Mouse (Mus musculus) midbrain, embryonic 11.5 days (tissue): ENCODE measurements around the gene Rbm20. TPM values are rescaled to one million over a fixed set of nuclear protein-coding genes. Genes with fewer than 3 reads are reported as not detected.
"Not testable (repeated sequence)": the region's sequence is repeated elsewhere in the genome, so short reads cannot be mapped to it uniquely, and the experiment has no call there.

Experiments
- ATAC-seq: fragments of 200-750 bp; cut with Nextera tagmentation; 2 replicates; pipeline ENCODE4 v1.8.0; 2017; ENCODE audit warnings: moderate TSS enrichment, moderate library complexity; ENCODE audit not compliant: low FRiP score
- DNase-seq: peaks from one replicate; pipeline ENCODE4 v3.0.0; 2015; ENCODE audit warnings: low spot score; ENCODE audit errors: missing footprints
- H3K27ac ChIP-seq: fragments of 300-500 bp; sonication (generic); 2 replicates; pipeline ENCODE4 v1.5.1; 2014; ENCODE audit warnings: low read depth, low read length
- H3K27me3 ChIP-seq: fragments of 300-500 bp; sonication (generic); 2 replicates; pipeline ENCODE4 v1.6.1; 2014; ENCODE audit warnings: mild to moderate bottlenecking, low read length, moderate library complexity, mixed read lengths; ENCODE audit not compliant: control insufficient read depth, insufficient read depth
- H3K36me3 ChIP-seq: fragments of 300-500 bp; sonication (generic); 2 replicates; pipeline ENCODE4 v1.6.1; 2014; ENCODE audit warnings: mild to moderate bottlenecking, low read length, moderate library complexity, mixed read lengths; ENCODE audit not compliant: control insufficient read depth, insufficient read depth
- H3K4me1 ChIP-seq: fragments of 300-500 bp; sonication (generic); 2 replicates; pipeline ENCODE4 v1.6.1; 2014; ENCODE audit warnings: low read length; ENCODE audit not compliant: control insufficient read depth, insufficient read depth
- H3K4me2 ChIP-seq: fragments of 300-500 bp; sonication (generic); 2 replicates; pipeline ENCODE4 v1.6.1; 2014; ENCODE audit warnings: mild to moderate bottlenecking, moderate library complexity
- H3K4me3 ChIP-seq: fragments of 300-500 bp; sonication (generic); 2 replicates; pipeline ENCODE4 v1.5.1; 2014; ENCODE audit warnings: low read depth, low read length
- H3K9ac ChIP-seq: fragments of 300-500 bp; sonication (generic); 2 replicates; pipeline ENCODE4 v1.6.1; 2014; ENCODE audit warnings: low read length
- H3K9me3 ChIP-seq: fragments of 300-500 bp; sonication (generic); 2 replicates; pipeline ENCODE4 v1.6.1; 2016; ENCODE audit warnings: low read length; ENCODE audit not compliant: control insufficient read depth
- WGBS: fragments of 180-500 bp; shearing (Covaris S2); extraction: QIAGEN DNeasy Blood & Tissue Kit; methylation state at CpG from one replicate; pipeline ENCODE4 v1.1.7; 2014; 5-methylcytosine and 5-hydroxymethylcytosine counted together
- polyA plus RNA-seq: library from polyadenylated mRNA; unstranded; fragments of >200 nt; fragmentation: Nextera tagmentation; extraction: Ambion mirVana; gene quantifications from 2 replicates; pipeline ENCODE4 v1.2.1, GENCODE M21; 2014

Gene Rbm20
- polyA plus RNA-seq, 1 experiment from 2014 or later: 1.0 TPM

- not testable (repeated sequence) for DNase-seq, H3K27me3 ChIP-seq, H3K4me2 ChIP-seq, H3K27ac ChIP-seq, H3K9me3 ChIP-seq, ATAC-seq, H3K9ac ChIP-seq, H3K36me3 ChIP-seq, H3K4me3 ChIP-seq
- peaks cover 11% of the 10 kb centered on the region; the same call in 1 of the 2 replicates for H3K4me1 ChIP-seq
These were observed 229.6 kb downstream of the Rbm20 start for GRCm38 (mm10) chr19:53906703-53907070.

DNA sequence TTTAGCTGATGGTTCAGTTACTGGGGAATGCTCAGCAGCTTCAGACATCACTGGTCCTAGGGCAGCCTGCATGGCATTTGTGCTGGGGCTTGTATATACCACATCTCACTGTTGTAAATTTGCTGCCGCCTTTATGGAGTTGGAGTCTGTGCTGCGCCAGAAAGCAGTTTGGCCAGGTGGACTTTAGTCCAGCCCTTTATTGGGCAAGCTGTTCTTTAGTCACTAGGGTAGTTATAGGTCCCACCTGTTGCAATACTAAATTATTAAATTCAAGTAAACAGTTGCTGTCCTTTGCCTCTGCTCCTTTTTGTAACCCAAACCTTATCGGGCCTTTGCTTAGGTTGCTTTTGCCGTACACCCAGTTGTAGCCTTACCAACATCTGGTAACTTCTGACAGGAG, 237.8 kb downstream of the Rbm20 start:
- H3K27ac ChIP-seq: no peak overlapping the region
- H3K4me2 ChIP-seq: no peak overlapping the region
- H3K4me1 ChIP-seq: no peaks in the 10 kb centered on the region
- 95% methylated on average over 4 of the region's 4 CpGs for WGBS
- no peaks in the 10 kb centered on the region for H3K9me3 ChIP-seq
- ATAC-seq: no peak
- no peak overlapping the region for H3K9ac ChIP-seq
- DNase-seq: no peak
- H3K36me3 ChIP-seq: peaks cover 2% of the 10 kb centered on the region; the same call in 1 of the 2 replicates
- no peaks in the 10 kb centered on the region for H3K27me3 ChIP-seq
- H3K4me3 ChIP-seq: no peak overlapping the region

Other genes with a start within 250 kb of the Rbm20 start
- gene Dusp5, start 148.2 kb upstream of the Rbm20 start, polyA plus RNA-seq: 1.9 and 2.9 TPM in 2 replicates
- gene Nutf2-ps1, start 88.2 kb upstream of the Rbm20 start, polyA plus RNA-seq: 516 and 544 TPM in 2 replicates
- gene Smc3, start 76.9 kb upstream of the Rbm20 start, polyA plus RNA-seq: 95.1 and 102 TPM in 2 replicates
- gene Pdcd4, start 214.9 kb downstream of the Rbm20 start, polyA plus RNA-seq: 61.9 and 65.7 TPM in 2 replicates